In the genomic region with DNA sequence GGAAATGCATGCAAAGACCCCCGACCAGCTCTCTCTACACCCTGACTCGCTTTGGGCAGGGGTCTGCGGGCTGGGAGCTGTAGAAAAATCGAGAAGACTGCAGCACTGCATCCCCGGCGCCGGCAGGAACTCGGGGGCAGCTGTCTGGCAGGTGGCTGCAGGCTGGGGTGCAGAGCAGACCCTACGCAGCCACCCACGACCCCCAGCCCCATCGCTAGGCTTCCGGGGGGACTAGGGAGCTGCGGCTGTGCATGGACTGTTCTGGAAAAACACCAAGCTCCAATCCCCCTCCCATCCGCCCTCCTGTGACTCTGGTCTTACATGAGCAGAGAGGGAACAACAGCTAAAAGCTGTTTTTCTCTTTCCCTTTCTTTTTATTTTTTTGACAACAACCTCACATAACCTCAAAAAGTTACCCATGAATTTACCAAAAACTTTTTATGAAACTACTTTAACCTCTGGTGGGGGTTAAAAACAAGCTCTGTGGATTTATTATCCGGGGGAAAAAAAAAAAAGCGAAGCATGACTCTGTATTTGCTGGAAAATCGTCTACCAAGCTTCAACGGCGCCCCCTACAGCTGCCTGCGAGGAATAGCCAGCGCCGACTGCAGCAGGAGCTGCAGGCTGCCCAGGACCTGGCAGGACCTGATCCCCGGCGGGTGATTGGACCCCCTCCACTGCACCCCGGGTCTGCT, we compare ENCODE assay signal across 8 mouse cellular contexts. TPM values are rescaled to one million over a fixed set of nuclear protein-coding genes. Genes with fewer than 3 reads are reported as not detected.
DNase-seq lines count a peak whose midpoint lies in the region; TF ChIP-seq lines count a peak whose summit lies in the region.

No protein-coding gene starts in this region.

- TF ChIP-seq CTCF in cortical plate, adult 2 months (IDR thresholded peaks at IDR 0.05; ENCODE audit: extremely low read depth, insufficient read depth, low read length), result peak; percentile 64

- DNase-seq in adipocyte (ENCODE audit: low spot score), result peak; percentile 82
- peak; percentile 53 to 65 for DNase-seq in gastrocnemius, adult 8-10 months (ENCODE audit: low spot score in 2 of 2)
- peak; percentile 90 for DNase-seq in hindlimb bud, embryonic 11.5 days (ENCODE audit: extremely low spot score, low read depth, low spot score)
- DNase-seq in left cerebral cortex, adult 8-10 months (ENCODE audit: low spot score in 2 of 2), result peak; percentile 42 to 67
- peak; percentile 89 to 95 for DNase-seq in right cerebral cortex, adult 2 months (ENCODE audit: low spot score in 2 of 2)
- DNase-seq in urinary bladder, postnatal 10 days (ENCODE audit: low spot score), result peak; percentile 48

- peaks cover 3% of the 10 kb centered on the region; the same call in 1 of the 2 replicates for H3K9me3 ChIP-seq in megakaryocyte, embryonic 14.5 days

- H3K36me3 ChIP-seq in megakaryocyte, embryonic 14.5 days (replicated peaks; ENCODE audit: low read length), result no peaks in the 10 kb centered on the region

- peaks cover 14% of the 10 kb centered on the region for H3K27me3 ChIP-seq in megakaryocyte, embryonic 14.5 days (replicated peaks)

- TF ChIP-seq POLR2A in cortical plate, adult 2 months (IDR thresholded peaks at IDR 0.05; ENCODE audit: extremely low read depth, insufficient read depth, low read length), result no peak

- H3K27ac ChIP-seq in cortical plate, adult 2 months (ENCODE audit: insufficient read depth, low read length), result no peak overlapping the region

- peak overlapping the region; percentile 33 for H3K4me3 ChIP-seq in cortical plate, adult 2 months (ENCODE audit: insufficient read depth, low read length)
- peak overlapping the region; percentile 93 for H3K4me3 ChIP-seq in megakaryocyte, embryonic 14.5 days (replicated peaks)

- H3K4me1 ChIP-seq in cortical plate, adult 2 months (ENCODE audit: control insufficient read depth, insufficient read depth, low read length), result no peaks in the 10 kb centered on the region; the same call in 1 of the 2 replicates
- peaks cover 34% of the 10 kb centered on the region for H3K4me1 ChIP-seq in megakaryocyte, embryonic 14.5 days

RNA-seq across cellular contexts. Expression of gene Zfp831, which starts 30.4 kb away (rescaled TPM):
- 5.8 and 6.4 TPM in 2 replicates for polyA plus RNA-seq in cortical plate, adult 2 months (2012; rRNA removed)
- total RNA-seq in gastrocnemius, adult 8-10 months (2022), result under 1 TPM in 1 of 4 experiments, not detected in 3; 0.03 TPM
- total RNA-seq in left cerebral cortex, adult 8-10 months (2022), result 10 to 100 TPM; 13.3 to 17.1 (median 15.1) TPM
- 0.08 TPM in 1 of 2 replicates, not detected in the other for polyA plus RNA-seq in megakaryocyte, embryonic 14.5 days (2012; ENCODE audit: insufficient read depth, low replicate concordance)

Comparison
In these comparisons a context has a peak if more than half of its experiments do, and no peak if none do; other contexts are left out.
1. RNA of gene Zfp831, which starts 30.4 kb away (total RNA-seq): 13.3 to 17.1 TPM in left cerebral cortex, adult 8-10 months; 0.03 TPM in gastrocnemius, adult 8-10 months; every median in the first group is over 10 times any median in the second.
2. Peak in every context shown above with its lines, with median percentiles within 50 percentile points of each other: DNase-seq.